ENCODE assay signal across 8 mouse cellular contexts in the genomic region with DNA sequence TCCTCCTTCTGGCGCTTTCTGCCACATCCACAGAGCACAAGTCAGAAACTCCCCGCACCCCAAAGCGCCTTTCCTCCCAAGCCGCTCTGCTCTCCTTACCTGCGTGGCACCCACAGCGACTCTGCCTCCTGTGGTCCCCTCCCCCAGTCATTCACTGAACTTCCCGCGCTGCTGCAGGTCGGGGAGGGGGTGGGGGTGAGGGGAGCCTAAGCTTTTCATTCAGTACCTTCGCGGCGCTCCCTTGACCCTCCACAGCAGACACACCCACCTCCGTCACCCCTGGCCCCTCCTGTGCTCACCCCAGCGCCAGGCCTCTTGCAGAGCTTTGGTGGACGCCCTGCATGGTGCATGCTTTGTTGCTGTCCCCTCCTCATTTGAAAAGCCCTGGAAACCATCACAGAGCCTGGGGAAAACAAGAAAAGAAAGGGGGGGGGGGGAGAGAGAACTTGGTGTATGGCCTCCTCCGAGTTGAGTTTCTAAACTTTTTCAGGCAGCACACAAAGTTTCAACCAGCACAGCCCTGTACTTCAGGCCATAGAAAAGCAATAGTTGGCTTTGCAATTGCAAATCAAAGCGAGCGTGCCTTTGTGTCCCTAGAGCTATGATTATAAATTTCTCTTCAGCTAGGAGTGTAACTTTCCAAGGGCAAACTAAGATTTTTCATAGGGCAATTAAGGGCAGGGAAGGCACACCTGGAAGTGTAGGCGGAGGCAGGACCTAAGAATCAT. TPM values are rescaled to one million over a fixed set of nuclear protein-coding genes. Genes with fewer than 3 reads are reported as not detected.
DNase-seq lines count a peak whose midpoint lies in the region; ATAC-seq and TF ChIP-seq lines count a peak whose summit lies in the region.

A gene (minus strand): TSS at position 268 of the 728 bp plus-strand sequence.

- H3K79me2 ChIP-seq in C2C12 (ENCODE audit: control insufficient read depth, insufficient read depth), result peaks cover 40% of the 10 kb centered on the region

- peaks cover 11% of the 10 kb centered on the region for H3K36me3 ChIP-seq in C2C12 (ENCODE audit: control insufficient read depth, insufficient read depth)
- no peaks in the 10 kb centered on the region for H3K36me3 ChIP-seq in heart, embryonic 16.5 days (ENCODE audit: control insufficient read depth, insufficient read depth)
- no peaks in the 10 kb centered on the region for H3K36me3 ChIP-seq in limb, embryonic 13.5 days
- no peaks in the 10 kb centered on the region for H3K36me3 ChIP-seq in small intestine, adult 2 months (ENCODE audit: control insufficient read depth, insufficient read depth, low read length)

- peaks cover 7% of the 10 kb centered on the region for H3K4me1 ChIP-seq in heart, embryonic 16.5 days (ENCODE audit: control insufficient read depth, insufficient read depth, low read length)
- peaks cover 33% of the 10 kb centered on the region for H3K4me1 ChIP-seq in limb, embryonic 13.5 days
- peaks cover 2% of the 10 kb centered on the region; the same call in 1 of the 2 replicates for H3K4me1 ChIP-seq in small intestine, adult 2 months (ENCODE audit: control insufficient read depth, insufficient read depth, insufficient read length, low read length)

- peaks cover 20% of the 10 kb centered on the region for H3K79me3 ChIP-seq in C2C12 (ENCODE audit: low read depth)

- no peaks in the 10 kb centered on the region for H3K9me3 ChIP-seq in heart, embryonic 16.5 days (replicated peaks; ENCODE audit: control insufficient read depth, low read length)
- H3K9me3 ChIP-seq in limb, embryonic 13.5 days, result no peaks in the 10 kb centered on the region

- TF ChIP-seq POLR2A in small intestine, adult 2 months (IDR thresholded peaks at IDR 0.05; ENCODE audit: low read depth, low read length), result no peak

- TF ChIP-seq CTCF in C2C12 (IDR thresholded peaks at IDR 0.05; ENCODE audit: control insufficient read depth, insufficient read depth, insufficient read length), result no peak
- TF ChIP-seq CTCF in small intestine, adult 2 months (IDR thresholded peaks at IDR 0.05; ENCODE audit: extremely low read depth, insufficient read length, insufficient replicate concordance, low read depth, low read length), result no peak

- peak within 1 kb of the TSS; percentile 95 for H3ac ChIP-seq in C2C12 (ENCODE audit: control insufficient read depth, insufficient read length, low read depth)

- WGBS in heart, embryonic 16.5 days, result 11% methylated on average over 19 of the region's 19 CpGs
- WGBS in limb, embryonic 13.5 days, result 3% methylated on average over 18 of the region's 19 CpGs
- 8% methylated on average over 19 of the region's 19 CpGs for WGBS in small intestine, adult 2 months

- peak within 1 kb of the TSS; percentile 75 for H3K27ac ChIP-seq in heart, embryonic 16.5 days (ENCODE audit: low read length)
- H3K27ac ChIP-seq in limb, embryonic 13.5 days, result peak within 1 kb of the TSS; percentile 97
- H3K27ac ChIP-seq in small intestine, adult 2 months (ENCODE audit: insufficient read depth, low read depth, low read length), result peak within 1 kb of the TSS; percentile 99

- H3K27me3 ChIP-seq in C2C12 (ENCODE audit: control insufficient read depth, insufficient read depth, insufficient read length), result no peaks in the 10 kb centered on the region
- no peaks in the 10 kb centered on the region for H3K27me3 ChIP-seq in heart, embryonic 16.5 days (ENCODE audit: control insufficient read depth, insufficient read depth, low read length)
- no peaks in the 10 kb centered on the region for H3K27me3 ChIP-seq in limb, embryonic 13.5 days
- H3K27me3 ChIP-seq in small intestine, adult 2 months (ENCODE audit: control insufficient read depth, insufficient read depth, low read length), result no peaks in the 10 kb centered on the region

- peak; percentile 44 for DNase-seq in gastrocnemius, postnatal 10 days
- no peak for DNase-seq in gastrocnemius, adult 8-10 months (ENCODE audit: low spot score in 2 of 2)
- peak; percentile 73 for DNase-seq in embryo, embryonic 10.5 days (ENCODE audit: low spot score)
- no peak for DNase-seq in cerebellum, postnatal 14 days

- peak within 1 kb of the TSS; percentile 56 for H3K4me3 ChIP-seq in C2C12 (ENCODE audit: insufficient read depth, poor library complexity, severe bottlenecking)
- H3K4me3 ChIP-seq in heart, embryonic 16.5 days (ENCODE audit: low read length), result peak within 1 kb of the TSS; percentile 78
- peak within 1 kb of the TSS; percentile 81 for H3K4me3 ChIP-seq in limb, embryonic 13.5 days
- H3K4me3 ChIP-seq in small intestine, adult 2 months (ENCODE audit: low read depth, low read length), result peak within 1 kb of the TSS; percentile 97

- peak within 1 kb of the TSS; percentile 82 for H3K9ac ChIP-seq in heart, embryonic 16.5 days (ENCODE audit: low read length)
- H3K9ac ChIP-seq in limb, embryonic 13.5 days, result peak within 1 kb of the TSS; percentile 93

- peak; percentile 47 for ATAC-seq in heart, embryonic 16.5 days (replicated peaks; ENCODE audit: extremely low read depth, insufficient read depth, low FRiP score)
- peak; percentile 71 for ATAC-seq in limb, embryonic 13.5 days (ENCODE audit: low FRiP score, low read depth)

- peak within 1 kb of the TSS; percentile 99 for H3K4me2 ChIP-seq in heart, embryonic 16.5 days (ENCODE audit: low read depth, low read length)
- H3K4me2 ChIP-seq in limb, embryonic 13.5 days (replicated peaks), result peak within 1 kb of the TSS; percentile 86

TF ChIP-seq in C2C12, 6 proteins besides CTCF, POLR2A, EP300 and RAD21:
- TF ChIP-seq MYOG (IDR thresholded peaks at IDR 0.05; ENCODE audit: control insufficient read depth, extremely low read depth, insufficient read length), result no peak
- no peak for TF ChIP-seq FOSL1 (IDR thresholded peaks at IDR 0.05; ENCODE audit: insufficient read depth, low read length, poor library complexity, severe bottlenecking)
- TF ChIP-seq CEBPB (IDR thresholded peaks at IDR 0.05; ENCODE audit: low read depth), result no peak
- no peak for TF ChIP-seq MAX (IDR thresholded peaks at IDR 0.05)
- no peak for TF ChIP-seq MYOD1 (IDR thresholded peaks at IDR 0.05; ENCODE audit: control insufficient read depth, insufficient read length, low read depth)
- TF ChIP-seq USF1 (IDR thresholded peaks at IDR 0.05; ENCODE audit: low read depth), result no peak

RNA-seq across cellular contexts. Expression of the gene that starts here (rescaled TPM):
- 10 to 100 TPM; 32.5 to 46.0 TPM for total RNA-seq in gastrocnemius, postnatal 10 days (2021)
- 1 to 10 TPM; 4.4 to 9.5 (median 8.5) TPM for total RNA-seq in gastrocnemius, adult 8-10 months (2022)
- 14.4 TPM for polyA plus RNA-seq in C2C12 (2012; fragmentation: generic; extraction: Trizol)
- 20.2 and 20.6 TPM in 2 replicates for polyA plus RNA-seq in heart, embryonic 16.5 days (2015; fragmentation: Nextera tagmentation; extraction: Ambion mirVana)
- 231 and 236 TPM in 2 replicates for polyA plus RNA-seq in limb, embryonic 13.5 days (2015; fragmentation: Nextera tagmentation; extraction: Ambion mirVana)
- 32.1 and 47.0 TPM in 2 replicates for polyA plus RNA-seq in small intestine, adult 2 months (2012; rRNA removed)

Comparison
In these comparisons a context has a peak if more than half of its experiments do, and no peak if none do; other contexts are left out.
1. DNase-seq: peak in gastrocnemius, postnatal 10 days (single experiment) and embryo, embryonic 10.5 days (single experiment); none in gastrocnemius, adult 8-10 months (0 of 2) and cerebellum, postnatal 14 days (0 of 2).
2. Peak in every context shown above with its lines, with median percentiles within 50 percentile points of each other: H3K4me3 ChIP-seq and H3K27ac ChIP-seq.